Mouse (Mus musculus) cerebellum, postnatal 36 days (tissue): ENCODE measurements around the gene Gtf3a.
"Not testable (repeated sequence)": the region's sequence is repeated elsewhere in the genome, so short reads cannot be mapped to it uniquely, and the experiment has no call there.

Experiments
- DNase-seq, 2 experiments: peaks; one replicate each; pipeline ENCODE4 v3.0.0; 2021 to 2022; ENCODE audit warnings: mixed read lengths in 2 of 2

The Gtf3a gene

GRCm38 (mm10) chr5:146937541-146938503 is 10.6 kb upstream of the Gtf3a start:
- DNase-seq = no peak

GRCm38 (mm10) chr5:146939109-146939796 is 9.2 kb upstream of the Gtf3a start:
- DNase-seq = no peak

GRCm38 (mm10) chr5:146940219-146940618 is 8.2 kb upstream of the Gtf3a start:
- DNase-seq = peak in 1 of 2 experiments; percentile 51

- DNase-seq = not testable (repeated sequence)
Observed at GRCm38 (mm10) chr5:146941939-146942338, 6.5 kb upstream of the Gtf3a start.

- no peak for DNase-seq
Observed at GRCm38 (mm10) chr5:146942965-146943364, 5.5 kb upstream of the Gtf3a start.

GRCm38 (mm10) chr5:146944568-146944967 is 3.9 kb upstream of the Gtf3a start:
- DNase-seq = no peak

GRCm38 (mm10) chr5:146946682-146947081 is 1.8 kb upstream of the Gtf3a start:
- no peak for DNase-seq

- DNase-seq = no peak
Observed at GRCm38 (mm10) chr5:146947497-146947896, 960 bp upstream of the Gtf3a start.

- DNase-seq = no peak
Observed at GRCm38 (mm10) chr5:146948041-146948507, 383 bp upstream of the Gtf3a start.

- no peak for DNase-seq
Observed at GRCm38 (mm10) chr5:146954576-146954975, 6.1 kb downstream of the Gtf3a start.

GRCm38 (mm10) chr5:146955651-146956050 is 7.2 kb downstream of the Gtf3a start:
- no peak for DNase-seq

- DNase-seq = no peak
Observed at GRCm38 (mm10) chr5:146956678-146957077, 8.2 kb downstream of the Gtf3a start.

- peak; percentile 89 for DNase-seq
Observed at GRCm38 (mm10) chr5:146963118-146963936, 14.9 kb downstream of the Gtf3a start, which contains the start of gene Mtif3. Gene Mtif3 (minus strand): TSS chr5:146963800.

GRCm38 (mm10) chr5:146963937-146964278 is 15.5 kb downstream of the Gtf3a start:
- no peak for DNase-seq

GRCm38 (mm10) chr5:146968695-146969393 is 20.4 kb downstream of the Gtf3a start:
- DNase-seq = no peak

GRCm38 (mm10) chr5:146971776-146972561 is 23.5 kb downstream of the Gtf3a start:
- no peak for DNase-seq

GRCm38 (mm10) chr5:146973353-146973752 is 24.9 kb downstream of the Gtf3a start:
- no peak for DNase-seq

- DNase-seq = no peak
Observed at GRCm38 (mm10) chr5:146973858-146974780, 25.7 kb downstream of the Gtf3a start.

GRCm38 (mm10) chr5:146974781-146975123 is 26.3 kb downstream of the Gtf3a start:
- no peak for DNase-seq

- no peak for DNase-seq
Observed at GRCm38 (mm10) chr5:146981376-146981775, 32.9 kb downstream of the Gtf3a start.
